Mouse (Mus musculus) right cerebral cortex, postnatal 14 days (tissue): ENCODE data around the gene Prss23.

Experiments
- DNase-seq: peaks from one replicate; pipeline ENCODE4 v3.0.0; 2022

The Prss23 gene

GRCm38 (mm10) chr7:89499516-89500307, 27.3 kb downstream of the Prss23 start:
- DNase-seq: peak; percentile 67

- no peak for DNase-seq
Observed at GRCm38 (mm10) chr7:89483769-89484568, 43.0 kb downstream of the Prss23 start.

GRCm38 (mm10) chr7:89481723-89482122, 45.3 kb downstream of the Prss23 start:
- no peak for DNase-seq

- DNase-seq: no peak
Observed at GRCm38 (mm10) chr7:89478490-89478889, 48.5 kb downstream of the Prss23 start.

GRCm38 (mm10) chr7:89477294-89477999, 49.5 kb downstream of the Prss23 start:
- DNase-seq: no peak

- DNase-seq: peak; percentile 16
Observed at GRCm38 (mm10) chr7:89473442-89473841, 53.5 kb downstream of the Prss23 start.

- DNase-seq: no peak
Observed at GRCm38 (mm10) chr7:89463775-89464592, 63.0 kb downstream of the Prss23 start.

DNA sequence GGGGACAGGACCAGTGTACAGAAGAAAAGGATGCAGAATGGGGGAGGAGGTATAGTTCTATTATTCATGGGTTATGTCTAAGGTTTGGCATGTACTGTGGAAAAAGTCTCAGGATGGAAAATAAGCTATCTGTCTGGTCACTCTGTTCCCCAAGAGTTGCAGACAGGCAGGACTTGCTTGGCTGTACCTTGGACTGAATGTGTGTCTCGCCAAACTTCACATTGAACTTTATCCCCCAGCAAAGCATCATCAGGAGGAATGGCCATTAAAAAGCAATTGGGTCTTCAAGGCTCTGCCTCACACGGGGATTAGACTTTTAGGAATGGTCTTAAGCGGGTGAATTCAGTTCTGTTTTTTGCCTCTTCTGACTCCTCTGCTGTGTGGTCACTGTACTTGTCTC, 63.7 kb downstream of the Prss23 start:
- no peak for DNase-seq

DNA sequence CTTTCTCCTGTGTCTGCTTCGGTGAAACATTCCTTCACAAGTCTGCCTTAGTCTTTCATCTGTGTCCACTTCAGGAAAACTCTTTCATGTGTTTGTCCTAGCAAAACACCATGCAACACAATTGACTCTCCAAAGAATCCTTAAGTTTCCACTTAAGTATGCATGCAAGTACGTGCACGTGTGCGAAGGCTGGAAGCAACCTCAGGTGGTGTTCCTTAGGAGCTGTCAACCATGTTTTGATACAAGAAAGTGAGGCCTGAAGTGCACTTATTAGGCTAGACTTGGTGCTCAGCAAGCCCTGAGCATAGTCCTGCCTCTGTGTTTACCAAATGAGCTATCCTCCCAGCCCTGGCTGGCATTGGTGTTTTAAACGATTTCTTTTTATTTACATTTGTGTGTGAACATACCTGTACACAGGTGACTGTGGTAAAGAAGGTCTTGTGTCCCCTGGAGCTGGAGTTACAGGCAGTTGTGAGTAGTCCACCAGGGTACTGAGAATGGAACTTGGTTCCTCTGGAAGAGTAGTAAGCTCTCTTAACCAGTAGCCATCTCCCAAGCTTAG, 64.3 kb downstream of the Prss23 start:
- DNase-seq: no peak

DNA sequence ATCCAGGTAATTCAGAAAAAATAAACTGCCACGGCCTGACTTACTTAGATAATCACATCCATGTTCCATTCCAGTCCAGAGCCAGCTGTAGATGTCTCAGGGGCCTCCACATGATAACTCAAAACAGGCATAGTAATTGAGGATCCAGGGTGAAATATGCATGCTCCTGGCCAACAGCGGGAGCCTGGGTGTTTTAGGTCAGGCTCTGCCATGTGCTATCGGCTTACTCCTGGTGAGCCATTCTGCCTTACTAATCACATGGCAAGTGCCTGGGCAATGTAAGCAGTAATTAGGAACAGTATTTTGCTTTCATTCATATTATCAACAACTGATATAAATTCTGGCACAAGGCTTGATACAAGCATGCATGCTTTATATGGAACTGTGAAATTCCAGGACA, 65.6 kb downstream of the Prss23 start:
- no peak for DNase-seq

DNA sequence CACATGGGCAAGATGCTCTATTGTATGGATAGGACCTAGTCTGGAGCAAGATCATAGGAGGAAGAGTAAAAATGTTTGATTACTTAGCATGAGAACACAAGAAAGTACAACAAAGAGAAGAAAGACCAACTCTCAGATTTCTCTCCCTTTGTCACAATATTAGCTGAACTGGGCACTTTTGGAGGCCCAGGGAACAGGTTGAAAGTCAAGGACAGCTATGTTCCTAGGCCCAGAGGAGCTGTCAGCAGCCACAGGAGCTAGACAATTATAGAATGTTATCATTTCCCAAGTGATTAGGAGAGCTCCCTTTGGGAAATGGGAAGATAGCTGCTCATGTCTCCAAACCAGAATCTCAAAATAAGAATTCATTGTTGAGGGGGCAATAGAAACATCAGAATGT, 66.1 kb downstream of the Prss23 start:
- no peak for DNase-seq

DNA sequence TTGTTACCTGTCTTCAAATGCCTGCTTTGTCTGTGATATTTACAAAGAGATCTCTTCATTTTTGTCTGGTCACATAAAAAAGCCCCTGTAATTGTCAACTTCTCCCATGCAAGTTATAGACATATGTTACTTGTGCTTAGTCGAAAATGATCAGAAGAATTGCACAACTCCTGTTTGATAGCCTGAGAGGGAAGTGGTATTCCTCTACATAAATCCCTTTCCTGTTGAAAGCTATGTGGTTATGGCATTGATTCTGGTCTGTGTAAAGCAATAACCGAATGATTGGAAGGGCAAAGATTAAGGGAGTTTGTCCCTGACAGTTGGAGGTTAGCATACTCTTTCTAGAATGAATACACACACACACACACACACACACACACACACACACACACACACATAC, 67.3 kb downstream of the Prss23 start:
- no peak for DNase-seq
